Comparison of ENCODE assay signal across 26 mouse cellular contexts in genomic region chr4:91094382-91094781, GRCm38 (mm10).
DNase-seq lines count a peak whose midpoint lies in the region; ATAC-seq and TF ChIP-seq lines count a peak whose summit lies in the region.
"Had no signal": no experiment of that assay in that cellular context is flagged by ENCODE, and none has a peak within 500 bp of the region (broad histone marks: within the 10 kb centered on the region; RNA-seq: fewer than 3 reads in every experiment).

No protein-coding gene starts in this region.

- no peaks in the 10 kb centered on the region for H3K9me3 ChIP-seq in forebrain, postnatal 0 days (ENCODE audit: low read length)
- H3K9me3 ChIP-seq in forebrain, embryonic 10.5 days: no peaks in the 10 kb centered on the region
- no peaks in the 10 kb centered on the region for H3K9me3 ChIP-seq in liver, embryonic 11.5 days (ENCODE audit: control insufficient read depth, low read length)
- H3K9me3 ChIP-seq: embryonic facial prominence, embryonic 13.5 days; embryonic facial prominence, embryonic 15.5 days; forebrain, embryonic 13.5 days; forebrain, embryonic 15.5 days had no signal

- no peak overlapping the region for H3K4me2 ChIP-seq in forebrain, postnatal 0 days (ENCODE audit: low read depth)
- no peak overlapping the region for H3K4me2 ChIP-seq in liver, embryonic 11.5 days
- H3K4me2 ChIP-seq: embryonic facial prominence, embryonic 13.5 days; embryonic facial prominence, embryonic 15.5 days; forebrain, embryonic 13.5 days; forebrain, embryonic 15.5 days had no signal

- H3K4me1 ChIP-seq in forebrain, postnatal 0 days (ENCODE audit: insufficient read depth): peaks cover 11% of the 10 kb centered on the region; the same call in 1 of the 2 replicates
- no peaks in the 10 kb centered on the region for H3K4me1 ChIP-seq in forebrain, embryonic 10.5 days
- no peaks in the 10 kb centered on the region for H3K4me1 ChIP-seq in liver, embryonic 11.5 days (replicated peaks; ENCODE audit: control insufficient read depth, insufficient read depth, low read length)
- H3K4me1 ChIP-seq: embryonic facial prominence, embryonic 13.5 days; embryonic facial prominence, embryonic 15.5 days had no signal

- H3K9ac ChIP-seq in forebrain, postnatal 0 days: no peak overlapping the region
- H3K9ac ChIP-seq in liver, embryonic 11.5 days (ENCODE audit: low read depth, low read length): no peak overlapping the region
- H3K9ac ChIP-seq: embryonic facial prominence, embryonic 13.5 days; embryonic facial prominence, embryonic 15.5 days; forebrain, embryonic 13.5 days; forebrain, embryonic 15.5 days had no signal

- ATAC-seq in forebrain, postnatal 0 days: peak; percentile 65
- no peak for ATAC-seq in liver, embryonic 11.5 days (replicated peaks; ENCODE audit: low FRiP score)
- ATAC-seq: activated CD4-positive, CD25-positive, alpha-beta regulatory T cell, adult 4 months; CD4-positive, CD25-positive, alpha-beta regulatory T cell, adult 4 months; forebrain, embryonic 13.5 days; forebrain, embryonic 15.5 days; Patski had no signal

- no peaks in the 10 kb centered on the region for H3K27me3 ChIP-seq in forebrain, postnatal 0 days (ENCODE audit: insufficient read depth, low read length)
- no peaks in the 10 kb centered on the region for H3K27me3 ChIP-seq in forebrain, embryonic 10.5 days (ENCODE audit: poor library complexity, severe bottlenecking)
- no peaks in the 10 kb centered on the region for H3K27me3 ChIP-seq in liver, embryonic 11.5 days (replicated peaks; ENCODE audit: control insufficient read depth, insufficient read depth, low read length)
- H3K27me3 ChIP-seq: CH12.LX; embryonic facial prominence, embryonic 13.5 days; embryonic facial prominence, embryonic 15.5 days; forebrain, embryonic 13.5 days; forebrain, embryonic 15.5 days; Patski had no signal

- H3K4me3 ChIP-seq in forebrain, postnatal 0 days (ENCODE audit: low read depth, low read length): no peak overlapping the region
- no peak overlapping the region for H3K4me3 ChIP-seq in forebrain, embryonic 10.5 days
- H3K4me3 ChIP-seq in liver, embryonic 11.5 days (ENCODE audit: low read depth, low read length): no peak overlapping the region
- H3K4me3 ChIP-seq: embryonic facial prominence, embryonic 13.5 days; embryonic facial prominence, embryonic 15.5 days; erythroblast, embryonic 14.5 days; forebrain, embryonic 13.5 days; forebrain, embryonic 15.5 days had no signal

- H3K27ac ChIP-seq in forebrain, postnatal 0 days (ENCODE audit: low read depth, low read length): peak overlapping the region; percentile 15; the same call in 1 of the 2 replicates
- H3K27ac ChIP-seq in forebrain, embryonic 10.5 days: no peak overlapping the region
- H3K27ac ChIP-seq in liver, embryonic 11.5 days (ENCODE audit: low read depth, low read length): no peak overlapping the region
- H3K27ac ChIP-seq: embryonic facial prominence, embryonic 13.5 days; embryonic facial prominence, embryonic 15.5 days; forebrain, embryonic 13.5 days; forebrain, embryonic 15.5 days had no signal

- 74% methylated on average over 7 of the region's 7 CpGs for WGBS in forebrain, postnatal 0 days
- 93% methylated on average over 7 of the region's 7 CpGs for WGBS in forebrain, embryonic 10.5 days
- WGBS in liver, embryonic 11.5 days: 93% methylated on average over 7 of the region's 7 CpGs

- DNase-seq in forebrain, postnatal 0 days: no peak
- DNase-seq in forebrain, embryonic 10.5 days (ENCODE audit: extremely low spot score, low spot score): no peak
- peak; percentile 17 for DNase-seq in layer of hippocampus, adult 9-11 months
- no peak for DNase-seq in layer of hippocampus, postnatal 25 days (ENCODE audit: extremely low spot score in 1 of 2, low spot score in 1 of 2)
- peak; percentile 35 to 47 for DNase-seq in right cerebral cortex, postnatal 10 days (ENCODE audit: low spot score in 2 of 2)
- DNase-seq in right cerebral cortex, postnatal 4 days: no peak
- DNase-seq in liver, embryonic 11.5 days (ENCODE audit: low spot score): no peak
- DNase-seq: adrenal gland, adult 8-10 months; adrenal gland, postnatal 14 days; adrenal gland, postnatal 36 days; B cell, adult 2 months; cerebellum, adult 11 months; cerebellum, adult 8-10 months; cerebellum, postnatal 14 days; cerebellum, postnatal 36 days; embryo, embryonic 11 days had no signal

- TF ChIP-seq CTCF in forebrain, postnatal 0 days (IDR thresholded peaks at IDR 0.05; ENCODE audit: low read depth): no peak

- no peaks in the 10 kb centered on the region for H3K36me3 ChIP-seq in forebrain, postnatal 0 days (ENCODE audit: insufficient read depth)
- no peaks in the 10 kb centered on the region for H3K36me3 ChIP-seq in forebrain, embryonic 10.5 days (replicated peaks)
- H3K36me3 ChIP-seq in liver, embryonic 11.5 days (ENCODE audit: control insufficient read depth, insufficient read depth, low read length): no peaks in the 10 kb centered on the region
- H3K36me3 ChIP-seq: embryonic facial prominence, embryonic 13.5 days; embryonic facial prominence, embryonic 15.5 days; forebrain, embryonic 15.5 days; G1E had no signal

Comparison
In these comparisons a context has a peak if more than half of its experiments do, and no peak if none do; other contexts are left out.
1. DNase-seq: peak in layer of hippocampus, adult 9-11 months (single experiment) and right cerebral cortex, postnatal 10 days (2 of 2); none in forebrain, postnatal 0 days (single experiment), forebrain, embryonic 10.5 days (single experiment), layer of hippocampus, postnatal 25 days (0 of 2), right cerebral cortex, postnatal 4 days (single experiment) and liver, embryonic 11.5 days (single experiment).